Mouse (Mus musculus) heart, embryonic 12.5 days (tissue): Measurements from ENCODE around the gene Zdhhc25. TPM values are rescaled to one million over a fixed set of nuclear protein-coding genes. Genes with fewer than 3 reads are reported as not detected.

Experiments used
- ATAC-seq: fragments of 200-750 bp; cut with Nextera tagmentation; 2 replicates; pipeline ENCODE4 v1.8.0; 2017; ENCODE audit warnings: moderate TSS enrichment, moderate library complexity; ENCODE audit not compliant: insufficient number of reproducible peaks, low FRiP score
- H3K27ac ChIP-seq: fragments of 300-500 bp; sonication (generic); 2 replicates; pipeline ENCODE4 v1.5.1; 2016; ENCODE audit warnings: mild to moderate bottlenecking, moderate library complexity; ENCODE audit not compliant: poor library complexity, severe bottlenecking
- H3K27me3 ChIP-seq: fragments of 300-500 bp; sonication (generic); replicated peaks from 2 replicates; pipeline ENCODE4 v1.6.1; 2016; ENCODE audit warnings: mild to moderate bottlenecking, moderate library complexity
- H3K36me3 ChIP-seq: fragments of 300-500 bp; sonication (generic); 2 replicates; pipeline ENCODE4 v1.6.1; 2016; ENCODE audit warnings: mild to moderate bottlenecking, moderate library complexity
- H3K4me1 ChIP-seq: fragments of 300-500 bp; sonication (generic); replicated peaks from 2 replicates; pipeline ENCODE4 v1.6.1; 2016; ENCODE audit warnings: mild to moderate bottlenecking
- H3K4me2 ChIP-seq: fragments of 300-500 bp; sonication (generic); 2 replicates; pipeline ENCODE4 v1.6.1; 2016; ENCODE audit warnings: mild to moderate bottlenecking, moderate library complexity
- H3K4me3 ChIP-seq: fragments of 300-500 bp; sonication (generic); 2 replicates; pipeline ENCODE4 v1.5.1; 2016; ENCODE audit warnings: mild to moderate bottlenecking
- H3K9ac ChIP-seq: fragments of 300-500 bp; sonication (generic); 2 replicates; pipeline ENCODE4 v1.6.1; 2016; ENCODE audit warnings: mild to moderate bottlenecking, moderate library complexity
- H3K9me3 ChIP-seq: fragments of 300-500 bp; sonication (generic); replicated peaks from 2 replicates; pipeline ENCODE4 v1.6.1; 2016; ENCODE audit warnings: mild to moderate bottlenecking, moderate library complexity
- WGBS: fragments of 180-500 bp; shearing (Covaris S2); methylation state at CpG from one replicate; pipeline ENCODE4 v1.1.7; 2016; 5-methylcytosine and 5-hydroxymethylcytosine counted together
- polyA plus RNA-seq: library from polyadenylated mRNA; unstranded; fragments of >200 nt; fragmentation: Nextera tagmentation; extraction: Ambion mirVana; gene quantifications from 2 replicates; pipeline ENCODE4 v1.2.1, GENCODE M21; 2016

Gene Zdhhc25
- not detected in 2 replicates for polyA plus RNA-seq

- 72% methylated on average over 4 of the region's 4 CpGs for WGBS
- Histone ChIP-seq H3K4me3 (no peak within 1 kb of the TSS), H3K27me3 (no peaks in the 10 kb centered on the region), H3K9me3 (peaks cover 18% of the 10 kb centered on the region; the same call in 1 of the 2 replicates), H3K4me1 (no peaks in the 10 kb centered on the region), H3K36me3 (no peaks in the 10 kb centered on the region), H3K4me2 (no peak within 1 kb of the TSS), H3K9ac (no peak within 1 kb of the TSS), H3K27ac (no peak within 1 kb of the TSS)
- ATAC-seq, result no peak
These were observed at the start of gene Zdhhc25 for GRCm38 (mm10) chr15:88600002-88600401. Gene Zdhhc25, plus strand, starts transcription at chr15:88600302.

GRCm38 (mm10) chr15:88552852-88553251, 47.2 kb upstream of the Zdhhc25 start:
- Histone ChIP-seq H3K9me3 (no peaks in the 10 kb centered on the region), H3K9ac (no peak overlapping the region), H3K27ac (no peak overlapping the region), H3K36me3 (no peaks in the 10 kb centered on the region), H3K4me3 (no peak overlapping the region), H3K4me1 (no peaks in the 10 kb centered on the region), H3K27me3 (no peaks in the 10 kb centered on the region; the same call in 1 of the 2 replicates), H3K4me2 (no peak overlapping the region)
- 84% methylated on average over 9 of the region's 9 CpGs for WGBS
- no peak for ATAC-seq

- ATAC-seq, result no peak
These were observed 44.6 kb upstream of the Zdhhc25 start for GRCm38 (mm10) chr15:88555476-88555875.

GRCm38 (mm10) chr15:88560637-88561036, 39.5 kb upstream of the Zdhhc25 start:
- Histone ChIP-seq H3K4me1 (peaks cover 7% of the 10 kb centered on the region), H3K9me3 (no peaks in the 10 kb centered on the region), H3K36me3 (no peaks in the 10 kb centered on the region), H3K4me2 (peak overlapping the region; percentile 48), H3K27ac (no peak overlapping the region), H3K4me3 (no peak overlapping the region), H3K9ac (no peak overlapping the region), H3K27me3 (peaks cover 14% of the 10 kb centered on the region)
- ATAC-seq, result no peak
- WGBS, result 32% methylated on average over 6 of the region's 6 CpGs

More at GRCm38 (mm10) chr15:88555476-88555875, 44.6 kb upstream of the Zdhhc25 start:
- peaks cover 3% of the 10 kb centered on the region; the same call in 1 of the 2 replicates for H3K4me1 ChIP-seq
- H3K9ac ChIP-seq, result no peak overlapping the region
- H3K9me3 ChIP-seq, result no peaks in the 10 kb centered on the region
- H3K36me3 ChIP-seq, result no peaks in the 10 kb centered on the region
- H3K27me3 ChIP-seq, result no peaks in the 10 kb centered on the region; the same call in 1 of the 2 replicates
- no peak overlapping the region for H3K4me3 ChIP-seq
- no peak overlapping the region for H3K4me2 ChIP-seq
- H3K27ac ChIP-seq, result no peak overlapping the region
- WGBS, result 23% methylated on average over 8 of the region's 8 CpGs

- no peaks in the 10 kb centered on the region for H3K9me3 ChIP-seq
- no peak overlapping the region for H3K4me3 ChIP-seq
- ATAC-seq, result no peak
- no peak overlapping the region for H3K9ac ChIP-seq
- H3K36me3 ChIP-seq, result no peaks in the 10 kb centered on the region
- H3K4me2 ChIP-seq, result peak overlapping the region; percentile 48
- H3K27me3 ChIP-seq, result peaks cover 14% of the 10 kb centered on the region
- H3K4me1 ChIP-seq, result peaks cover 7% of the 10 kb centered on the region
- H3K27ac ChIP-seq, result no peak overlapping the region
- WGBS, result 6% methylated on average over 22 of the region's 22 CpGs
These were observed 38.9 kb upstream of the Zdhhc25 start for GRCm38 (mm10) chr15:88561058-88561730.

GRCm38 (mm10) chr15:88565307-88565706, 34.8 kb upstream of the Zdhhc25 start:
- Histone ChIP-seq H3K4me1 (peaks cover 6% of the 10 kb centered on the region), H3K9me3 (no peaks in the 10 kb centered on the region), H3K36me3 (no peaks in the 10 kb centered on the region), H3K4me2 (no peak overlapping the region), H3K4me3 (no peak overlapping the region), H3K27ac (no peak overlapping the region), H3K9ac (no peak overlapping the region), H3K27me3 (peaks cover 14% of the 10 kb centered on the region)
- 83% methylated on average over 9 of the region's 9 CpGs for WGBS
- ATAC-seq, result no peak

GRCm38 (mm10) chr15:88565806-88566205, 34.3 kb upstream of the Zdhhc25 start:
- Histone ChIP-seq H3K9me3 (no peaks in the 10 kb centered on the region), H3K4me3 (no peak overlapping the region), H3K4me2 (no peak overlapping the region), H3K9ac (no peak overlapping the region), H3K4me1 (peaks cover under 1% of the 10 kb centered on the region; the same call in 1 of the 2 replicates), H3K27me3 (peaks cover 14% of the 10 kb centered on the region), H3K36me3 (no peaks in the 10 kb centered on the region), H3K27ac (no peak overlapping the region)
- ATAC-seq, result no peak
- 62% methylated on average over 4 of the region's 4 CpGs for WGBS

- Histone ChIP-seq H3K4me3 (no peak overlapping the region), H3K4me2 (no peak overlapping the region), H3K27me3 (no peaks in the 10 kb centered on the region), H3K4me1 (no peaks in the 10 kb centered on the region), H3K9ac (no peak overlapping the region), H3K36me3 (no peaks in the 10 kb centered on the region), H3K27ac (no peak overlapping the region), H3K9me3 (0 out of 2 replicates have a peak, but pooled peaks cover 2% of the 10 kb centered on the region)
- no peak for ATAC-seq
- 78% methylated on average over 17 of the region's 17 CpGs for WGBS
These were observed 29.4 kb upstream of the Zdhhc25 start for GRCm38 (mm10) chr15:88570697-88571096.

- H3K27ac ChIP-seq, result no peak overlapping the region
- no peak overlapping the region for H3K4me2 ChIP-seq
- no peaks in the 10 kb centered on the region for H3K27me3 ChIP-seq
- 80% methylated on average over 6 of the region's 6 CpGs for WGBS
- no peak overlapping the region for H3K4me3 ChIP-seq
- H3K36me3 ChIP-seq, result no peaks in the 10 kb centered on the region
- H3K4me1 ChIP-seq, result no peaks in the 10 kb centered on the region
- H3K9ac ChIP-seq, result no peak overlapping the region
- ATAC-seq, result no peak
- no peaks in the 10 kb centered on the region for H3K9me3 ChIP-seq
These were observed 20.6 kb upstream of the Zdhhc25 start for GRCm38 (mm10) chr15:88579461-88579860.

GRCm38 (mm10) chr15:88602496-88602895, 2.4 kb downstream of the Zdhhc25 start:
- Histone ChIP-seq H3K9ac (no peak overlapping the region), H3K4me3 (no peak overlapping the region), H3K9me3 (0 out of 2 replicates have a peak, but pooled peaks cover 3% of the 10 kb centered on the region), H3K4me2 (no peak overlapping the region), H3K27me3 (no peaks in the 10 kb centered on the region), H3K27ac (no peak overlapping the region), H3K4me1 (no peaks in the 10 kb centered on the region), H3K36me3 (no peaks in the 10 kb centered on the region)
- WGBS, result 87% methylated on average over 3 of the region's 3 CpGs
- ATAC-seq, result no peak

GRCm38 (mm10) chr15:88603091-88603732, 3.1 kb downstream of the Zdhhc25 start:
- ATAC-seq, result no peak
- Histone ChIP-seq H3K36me3 (no peaks in the 10 kb centered on the region), H3K27me3 (no peaks in the 10 kb centered on the region), H3K27ac (no peak overlapping the region), H3K9me3 (0 out of 2 replicates have a peak, but pooled peaks cover 3% of the 10 kb centered on the region), H3K4me3 (no peak overlapping the region), H3K4me1 (no peaks in the 10 kb centered on the region), H3K9ac (no peak overlapping the region), H3K4me2 (no peak overlapping the region)
- WGBS, result 60% methylated on average over 9 of the region's 9 CpGs
